Mouse (Mus musculus): ENCODE results near the gene Chmp1a.

- TF ChIP-seq CTCF (IDR thresholded peaks at IDR 0.05; ENCODE audit: control insufficient read depth, insufficient read depth, low read length) (peak; percentile 55; the same call in 1 of the 2 replicates), POLR2A (IDR thresholded peaks at IDR 0.05; ENCODE audit: borderline replicate concordance, control insufficient read depth, low read depth, low read length) (no peak)
Measured at GRCm38 (mm10) chr8:123202288-123202687, 10.3 kb downstream of the Chmp1a start.
